ENCODE assay signal across 10 mouse cellular contexts in the genomic region with DNA sequence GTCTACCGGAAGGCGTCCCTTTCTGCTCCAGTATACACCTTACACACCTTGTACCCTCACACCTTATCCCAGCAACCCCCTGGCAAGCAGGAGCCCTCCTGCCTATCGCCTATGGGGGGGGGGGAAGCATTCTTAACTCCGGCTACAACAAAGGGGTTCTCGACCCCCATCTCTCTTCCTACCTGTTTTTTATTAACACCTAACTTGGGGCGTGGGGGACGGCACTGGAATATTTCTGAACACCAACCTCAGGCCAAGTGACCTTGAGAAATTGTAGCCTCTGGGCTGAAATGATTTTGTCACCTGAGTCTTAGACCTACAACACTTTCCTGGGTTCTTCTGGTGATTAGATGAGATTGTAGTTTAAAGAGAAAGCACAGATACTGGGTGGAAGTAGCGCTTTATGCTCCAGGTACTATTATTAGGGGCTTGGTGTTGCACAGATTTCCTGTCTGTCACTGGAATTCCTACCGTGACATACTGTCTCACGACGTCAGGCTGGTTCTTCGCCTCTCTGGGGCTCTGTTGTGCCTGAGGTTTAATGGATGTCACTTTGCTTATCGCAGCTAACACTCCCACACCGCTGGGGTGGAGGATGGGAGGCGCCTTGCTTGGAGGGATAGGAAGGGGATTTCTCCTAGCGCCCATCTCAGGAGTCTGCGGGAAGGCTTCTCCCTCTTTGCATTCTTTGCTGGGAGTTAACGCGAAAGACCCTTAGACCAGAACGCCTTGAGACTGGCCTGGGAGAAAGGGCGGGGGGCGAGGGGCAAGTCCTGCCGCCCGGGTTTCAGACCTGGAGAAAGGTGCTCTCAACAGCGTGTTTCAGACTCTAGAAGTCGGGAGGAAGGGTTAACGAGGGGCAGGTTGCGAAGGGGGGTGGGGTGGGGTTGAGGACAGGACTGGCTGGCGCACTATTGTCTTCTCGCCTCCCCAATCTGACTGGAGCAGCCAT. TPM values are rescaled to one million over a fixed set of nuclear protein-coding genes. Genes with fewer than 3 reads are reported as not detected.
DNase-seq lines count a peak whose midpoint lies in the region; ATAC-seq and TF ChIP-seq lines count a peak whose summit lies in the region.
"Had no signal": no experiment of that assay in that cellular context is flagged by ENCODE, and none has a peak within 500 bp of the region (broad histone marks: within the 10 kb centered on the region; RNA-seq: fewer than 3 reads in every experiment).

No protein-coding gene starts in this region.

- peak overlapping the region; percentile 46 for H3K4me2 ChIP-seq in lung, embryonic 14.5 days
- 0 out of 2 replicates have a peak overlapping the region, but pooled peaks have one; percentile 20 for H3K4me2 ChIP-seq in limb, embryonic 11.5 days (ENCODE audit: low read depth, severe bottlenecking)

- no peak for TF ChIP-seq POLR2A in olfactory bulb, adult 2 months (IDR thresholded peaks at IDR 0.05; ENCODE audit: insufficient read depth, low read depth, low read length)

- H3K4me3 ChIP-seq in lung, embryonic 14.5 days (ENCODE audit: low read depth, low read length), result peak overlapping the region; percentile 15; the same call in 1 of the 2 replicates
- H3K4me3 ChIP-seq in forebrain, embryonic 10.5 days, result peak overlapping the region; percentile 43
- no peak overlapping the region for H3K4me3 ChIP-seq in limb, embryonic 11.5 days (ENCODE audit: low read depth, low read length)
- H3K4me3 ChIP-seq in olfactory bulb, adult 2 months (ENCODE audit: insufficient read depth, low read depth, low read length), result peak overlapping the region; percentile 96

- intact Hi-C loops in left cerebral cortex, postnatal 36 days (cut with DNase I), result no loop called here

- no peak overlapping the region for H3K27ac ChIP-seq in lung, embryonic 14.5 days (ENCODE audit: low read depth)
- no peak overlapping the region for H3K27ac ChIP-seq in forebrain, embryonic 10.5 days
- no peak overlapping the region for H3K27ac ChIP-seq in limb, embryonic 11.5 days (replicated peaks; ENCODE audit: low read depth, low read length)
- H3K27ac ChIP-seq in olfactory bulb, adult 2 months (ENCODE audit: insufficient read depth, low read depth, low read length), result peak overlapping the region; percentile 97

- no peaks in the 10 kb centered on the region for H3K36me3 ChIP-seq in lung, embryonic 14.5 days (ENCODE audit: insufficient read depth)
- H3K36me3 ChIP-seq in forebrain, embryonic 10.5 days (replicated peaks), result no peaks in the 10 kb centered on the region
- no peaks in the 10 kb centered on the region for H3K36me3 ChIP-seq in limb, embryonic 11.5 days (ENCODE audit: control insufficient read depth, insufficient read depth, low read length)

- no peak for TF ChIP-seq CTCF in lung, embryonic 14.5 days (IDR thresholded peaks at IDR 0.05; ENCODE audit: low read depth)
- TF ChIP-seq CTCF in olfactory bulb, adult 2 months (IDR thresholded peaks at IDR 0.05; ENCODE audit: insufficient read depth, low read depth, low read length), result no peak

- ATAC-seq in lung, embryonic 14.5 days (ENCODE audit: insufficient read depth), result no peak
- no peak for ATAC-seq in limb, embryonic 11.5 days (ENCODE audit: insufficient number of reproducible peaks, low FRiP score, low TSS enrichment, low read depth)
- ATAC-seq: Patski had no signal

- H3K4me1 ChIP-seq in lung, embryonic 14.5 days (ENCODE audit: insufficient read depth), result peaks cover 21% of the 10 kb centered on the region
- H3K4me1 ChIP-seq in forebrain, embryonic 10.5 days, result peaks cover 81% of the 10 kb centered on the region
- peaks cover 26% of the 10 kb centered on the region for H3K4me1 ChIP-seq in limb, embryonic 11.5 days (ENCODE audit: control insufficient read depth, insufficient read depth, low read length)
- peaks cover 19% of the 10 kb centered on the region for H3K4me1 ChIP-seq in olfactory bulb, adult 2 months (ENCODE audit: control insufficient read depth, insufficient read depth, low read length)

- H3K9ac ChIP-seq in lung, embryonic 14.5 days, result no peak overlapping the region
- no peak overlapping the region for H3K9ac ChIP-seq in limb, embryonic 11.5 days (ENCODE audit: low read length)

- WGBS in lung, embryonic 14.5 days, result 4% methylated on average over 30 of the region's 30 CpGs
- 2% methylated on average over 30 of the region's 30 CpGs for WGBS in forebrain, embryonic 10.5 days
- WGBS in limb, embryonic 11.5 days, result 3% methylated on average over 29 of the region's 30 CpGs
- WGBS in olfactory bulb, adult 2 months, result 6% methylated on average over 30 of the region's 30 CpGs

- H3K27me3 ChIP-seq in lung, embryonic 14.5 days (ENCODE audit: insufficient read depth, low read length), result peaks cover 92% of the 10 kb centered on the region
- H3K27me3 ChIP-seq in forebrain, embryonic 10.5 days (ENCODE audit: poor library complexity, severe bottlenecking), result peaks cover 100% of the 10 kb centered on the region
- peaks cover 93% of the 10 kb centered on the region for H3K27me3 ChIP-seq in limb, embryonic 11.5 days (ENCODE audit: control insufficient read depth, insufficient read depth, low read length)
- H3K27me3 ChIP-seq: Patski had no signal

- DNase-seq in lung, embryonic 14.5 days, result no peak
- no peak for DNase-seq in lung, postnatal 10 days
- DNase-seq in forebrain, embryonic 10.5 days (ENCODE audit: extremely low spot score, low spot score), result peak; percentile 30
- peak; percentile 31 for DNase-seq in limb, embryonic 11.5 days (ENCODE audit: low spot score)
- DNase-seq in left cerebral cortex, postnatal 36 days (ENCODE audit: low spot score in 2 of 2), result no peak
- DNase-seq in right cerebral cortex, adult 18-20 months, result no peak
- no peak for DNase-seq in right cerebral cortex, adult 2 months (ENCODE audit: low spot score in 2 of 2)

- no peaks in the 10 kb centered on the region for H3K9me3 ChIP-seq in lung, embryonic 14.5 days (ENCODE audit: low read depth, low read length)
- H3K9me3 ChIP-seq in forebrain, embryonic 10.5 days, result no peaks in the 10 kb centered on the region
- H3K9me3 ChIP-seq in limb, embryonic 11.5 days (ENCODE audit: control insufficient read depth, low read length), result no peaks in the 10 kb centered on the region

RNA-seq across cellular contexts. Expression of a gene that starts 13.1 kb away (rescaled TPM):
- polyA plus RNA-seq in lung, embryonic 14.5 days (2014; fragmentation: Nextera tagmentation; extraction: Ambion mirVana), result 0.11 and 0.28 TPM in 2 replicates
- 2.3 and 3.4 TPM in 2 replicates for polyA plus RNA-seq in forebrain, embryonic 10.5 days (2016; fragmentation: Nextera tagmentation; extraction: Ambion mirVana)
- polyA plus RNA-seq in limb, embryonic 11.5 days (2014; fragmentation: Nextera tagmentation; extraction: Ambion mirVana), result 0.21 and 0.75 TPM in 2 replicates
- 475 and 527 TPM in 2 replicates for polyA plus RNA-seq in olfactory bulb, adult 2 months (2012; ENCODE audit: insufficient read depth, insufficient read length, low replicate concordance, missing spikeins)
- 100 to 1,000 TPM; 361 to 392 TPM for total RNA-seq in left cerebral cortex, postnatal 36 days (2021)
- total RNA-seq: megakaryocyte progenitor cell, adult 5-6 weeks had no signal

RNA-seq across cellular contexts. Expression of a gene that starts 57.3 kb away (rescaled TPM):
- polyA plus RNA-seq in lung, embryonic 14.5 days (2014; fragmentation: Nextera tagmentation; extraction: Ambion mirVana), result 6.1 and 6.2 TPM in 2 replicates
- polyA plus RNA-seq in forebrain, embryonic 10.5 days (2016; fragmentation: Nextera tagmentation; extraction: Ambion mirVana), result 0.56 and 0.77 TPM in 2 replicates
- 0.33 TPM in 1 of 2 replicates, not detected in the other for polyA plus RNA-seq in limb, embryonic 11.5 days (2014; fragmentation: Nextera tagmentation; extraction: Ambion mirVana)
- not detected in 2 replicates for polyA plus RNA-seq in olfactory bulb, adult 2 months (2012; ENCODE audit: insufficient read depth, insufficient read length, low replicate concordance, missing spikeins)
- under 1 TPM; 0.54 to 0.59 TPM for total RNA-seq in left cerebral cortex, postnatal 36 days (2021)
- total RNA-seq: megakaryocyte progenitor cell, adult 5-6 weeks had no signal

Comparison
In these comparisons a context has a peak if more than half of its experiments do, and no peak if none do; other contexts are left out.
1. DNase-seq: peak in forebrain, embryonic 10.5 days (single experiment) and limb, embryonic 11.5 days (single experiment); none in lung, embryonic 14.5 days (single experiment), lung, postnatal 10 days (single experiment), left cerebral cortex, postnatal 36 days (0 of 2), right cerebral cortex, adult 18-20 months (single experiment) and right cerebral cortex, adult 2 months (0 of 2).
2. RNA of a gene that starts 13.1 kb away (polyA plus RNA-seq): 475 to 527 TPM in olfactory bulb, adult 2 months; 2.3 to 3.4 TPM in forebrain, embryonic 10.5 days, 0.21 to 0.75 TPM in limb, embryonic 11.5 days and 0.11 to 0.28 TPM in lung, embryonic 14.5 days; every median in the first group is over 100 times any median in the second.